In the genomic region with DNA sequence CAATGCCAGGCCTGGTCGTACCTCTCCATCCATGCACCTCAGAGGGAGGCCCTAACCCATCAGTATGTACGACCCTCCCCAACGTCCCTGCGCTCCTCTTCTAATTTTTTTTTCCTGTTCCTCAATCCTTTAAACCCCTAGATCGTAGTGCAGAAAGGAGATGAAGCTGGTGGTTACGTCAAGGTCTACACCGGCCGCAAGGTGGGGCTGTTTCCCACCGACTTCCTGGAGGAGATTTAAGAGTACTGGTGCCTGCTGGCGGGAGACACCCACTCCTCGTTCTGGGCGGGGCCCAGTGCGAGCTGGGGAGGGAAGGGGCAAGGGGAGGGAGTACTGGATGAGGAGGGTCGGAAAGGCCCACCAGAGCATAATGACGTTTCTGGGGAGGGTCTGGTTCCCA, we compare ENCODE assay signal across 8 mouse cellular contexts. TPM values are rescaled to one million over a fixed set of nuclear protein-coding genes. Genes with fewer than 3 reads are reported as not detected.
DNase-seq lines count a peak whose midpoint lies in the region; ATAC-seq lines count a peak whose summit lies in the region.

No protein-coding gene starts in this region.

- H3K27me3 ChIP-seq in limb, embryonic 11.5 days (ENCODE audit: control insufficient read depth, insufficient read depth, low read length) = peaks cover 34% of the 10 kb centered on the region
- H3K27me3 ChIP-seq in midbrain, embryonic 12.5 days = peaks cover 59% of the 10 kb centered on the region

- no peak overlapping the region for H3K4me3 ChIP-seq in limb, embryonic 11.5 days (ENCODE audit: low read depth, low read length)
- no peak overlapping the region for H3K4me3 ChIP-seq in midbrain, embryonic 12.5 days

- 0 out of 2 replicates have a peak overlapping the region, but pooled peaks have one; percentile 10 for H3K4me2 ChIP-seq in limb, embryonic 11.5 days (ENCODE audit: low read depth, severe bottlenecking)
- peak overlapping the region; percentile 88 for H3K4me2 ChIP-seq in midbrain, embryonic 12.5 days (replicated peaks)

- no peak for ATAC-seq in limb, embryonic 11.5 days (ENCODE audit: insufficient number of reproducible peaks, low FRiP score, low TSS enrichment, low read depth)
- no peak for ATAC-seq in midbrain, embryonic 12.5 days (ENCODE audit: low FRiP score, low read depth)

- peaks cover 45% of the 10 kb centered on the region for H3K4me1 ChIP-seq in limb, embryonic 11.5 days (ENCODE audit: control insufficient read depth, insufficient read depth, low read length)
- peaks cover 55% of the 10 kb centered on the region for H3K4me1 ChIP-seq in midbrain, embryonic 12.5 days

- 3% methylated on average over 15 of the region's 15 CpGs for WGBS in limb, embryonic 11.5 days
- WGBS in midbrain, embryonic 12.5 days = 2% methylated on average over 15 of the region's 15 CpGs

- DNase-seq in heart, adult 18-20 months = peak; percentile 47 to 69
- DNase-seq in heart, postnatal 25 days (ENCODE audit: low spot score) = no peak
- peak; percentile 64 to 89 for DNase-seq in cerebellum, postnatal 4 days (ENCODE audit: low spot score in 2 of 2)
- DNase-seq in gastrocnemius, postnatal 14 days = peak; percentile 77
- DNase-seq in kidney, adult 11 months = peak; percentile 64
- peak; percentile 89 for DNase-seq in limb, embryonic 11.5 days (ENCODE audit: low spot score)
- peak; percentile 69 to 87 for DNase-seq in spleen, postnatal 10 days (ENCODE audit: low spot score in 2 of 2)

- H3K9me3 ChIP-seq in limb, embryonic 11.5 days (ENCODE audit: control insufficient read depth, low read length) = no peaks in the 10 kb centered on the region
- H3K9me3 ChIP-seq in midbrain, embryonic 12.5 days = no peaks in the 10 kb centered on the region

- H3K36me3 ChIP-seq in limb, embryonic 11.5 days (ENCODE audit: control insufficient read depth, insufficient read depth, low read length) = no peaks in the 10 kb centered on the region; the same call in 1 of the 2 replicates
- H3K36me3 ChIP-seq in midbrain, embryonic 12.5 days = no peaks in the 10 kb centered on the region

- H3K9ac ChIP-seq in limb, embryonic 11.5 days (ENCODE audit: low read length) = no peak overlapping the region
- H3K9ac ChIP-seq in midbrain, embryonic 12.5 days (replicated peaks) = no peak overlapping the region; the same call in 1 of the 2 replicates

- intact Hi-C loops in heart, postnatal 25 days (cut with DNase I) = no loop called here
- intact Hi-C loops in gastrocnemius, postnatal 14 days (cut with DNase I; ENCODE audit: low total_unique reads) = no loop called here

- H3K27ac ChIP-seq in limb, embryonic 11.5 days (replicated peaks; ENCODE audit: low read depth, low read length) = no peak overlapping the region
- 0 out of 2 replicates have a peak overlapping the region, but pooled peaks have one; percentile 95 for H3K27ac ChIP-seq in midbrain, embryonic 12.5 days (replicated peaks)

RNA-seq across cellular contexts. Expression of a gene that starts 6.5 kb away (rescaled TPM):
- total RNA-seq in heart, adult 18-20 months (2021) = 10 to 100 TPM; 23.9 to 27.0 TPM
- 10 to 100 TPM; 22.6 to 33.1 TPM for total RNA-seq in heart, postnatal 25 days (2021)
- 10 to 100 TPM; 23.3 to 25.3 TPM for total RNA-seq in gastrocnemius, postnatal 14 days (2021)
- polyA plus RNA-seq in limb, embryonic 11.5 days (2014; fragmentation: Nextera tagmentation; extraction: Ambion mirVana) = 0.48 and 0.96 TPM in 2 replicates
- 7.0 and 7.6 TPM in 2 replicates for polyA plus RNA-seq in midbrain, embryonic 12.5 days (2016; fragmentation: Nextera tagmentation; extraction: Ambion mirVana)

RNA-seq across cellular contexts. Expression of a gene that starts 6.8 kb away (rescaled TPM):
- total RNA-seq in heart, adult 18-20 months (2021) = under 1 TPM; 0.37 to 0.54 TPM
- under 1 TPM; 0.22 to 0.70 TPM for total RNA-seq in heart, postnatal 25 days (2021)
- 100 to 1,000 TPM; 315 to 336 TPM for total RNA-seq in gastrocnemius, postnatal 14 days (2021)
- 0.21 and 0.34 TPM in 2 replicates for polyA plus RNA-seq in limb, embryonic 11.5 days (2014; fragmentation: Nextera tagmentation; extraction: Ambion mirVana)
- polyA plus RNA-seq in midbrain, embryonic 12.5 days (2016; fragmentation: Nextera tagmentation; extraction: Ambion mirVana) = 0.89 and 1.6 TPM in 2 replicates

RNA-seq across cellular contexts. Expression of a gene that starts 14.0 kb away (rescaled TPM):
- total RNA-seq in heart, adult 18-20 months (2021) = 10 to 100 TPM; 39.3 to 44.7 TPM
- total RNA-seq in heart, postnatal 25 days (2021) = 10 to 100 TPM; 44.3 TPM
- total RNA-seq in gastrocnemius, postnatal 14 days (2021) = 10 to 100 TPM; 29.4 to 33.1 TPM
- 102 and 104 TPM in 2 replicates for polyA plus RNA-seq in limb, embryonic 11.5 days (2014; fragmentation: Nextera tagmentation; extraction: Ambion mirVana)
- polyA plus RNA-seq in midbrain, embryonic 12.5 days (2016; fragmentation: Nextera tagmentation; extraction: Ambion mirVana) = 75.1 and 77.8 TPM in 2 replicates

RNA-seq across cellular contexts. Expression of a gene that starts 26.1 kb away (rescaled TPM):
- under 1 TPM; 0.35 to 0.39 TPM for total RNA-seq in heart, adult 18-20 months (2021)
- total RNA-seq in heart, postnatal 25 days (2021) = under 1 TPM; 0.31 to 0.34 TPM
- total RNA-seq in gastrocnemius, postnatal 14 days (2021) = 1 to 10 TPM; 1.3 to 1.5 TPM
- polyA plus RNA-seq in limb, embryonic 11.5 days (2014; fragmentation: Nextera tagmentation; extraction: Ambion mirVana) = 0.95 and 1.2 TPM in 2 replicates
- 55.9 and 58.2 TPM in 2 replicates for polyA plus RNA-seq in midbrain, embryonic 12.5 days (2016; fragmentation: Nextera tagmentation; extraction: Ambion mirVana)

Comparison
In these comparisons a context has a peak if more than half of its experiments do, and no peak if none do; other contexts are left out.
1. RNA of a gene that starts 6.8 kb away (total RNA-seq): 315 to 336 TPM in gastrocnemius, postnatal 14 days; 0.22 to 0.70 TPM in heart, postnatal 25 days and 0.37 to 0.54 TPM in heart, adult 18-20 months; every median in the first group is over 100 times any median in the second.